Mouse (Mus musculus): Measurements from ENCODE around the gene Rhobtb3. TPM values are rescaled to one million over a fixed set of nuclear protein-coding genes. Genes with fewer than 3 reads are reported as not detected.
"Not testable (repeated sequence)": the region's sequence is repeated elsewhere in the genome, so short reads cannot be mapped to it uniquely, and the experiment has no call there.

Gene Rhobtb3
- polyA plus RNA-seq, 1 experiment from 2014 or later, result 33.4 TPM

- H3K27me3 ChIP-seq; H3K27ac ChIP-seq; H3K9me3 ChIP-seq; H3K4me2 ChIP-seq; ATAC-seq (ENCODE audit: insufficient number of reproducible peaks, low FRiP score, low TSS enrichment, low read depth); H3K9ac ChIP-seq; H3K4me1 ChIP-seq; H3K4me3 ChIP-seq: not testable (repeated sequence)
- WGBS, result 57% methylated on average over 7 of the region's 7 CpGs
- peaks cover 55% of the 10 kb centered on the region for H3K36me3 ChIP-seq
These were observed 67.5 kb downstream of the Rhobtb3 start for GRCm38 (mm10) chr13:75876188-75876587.

DNA sequence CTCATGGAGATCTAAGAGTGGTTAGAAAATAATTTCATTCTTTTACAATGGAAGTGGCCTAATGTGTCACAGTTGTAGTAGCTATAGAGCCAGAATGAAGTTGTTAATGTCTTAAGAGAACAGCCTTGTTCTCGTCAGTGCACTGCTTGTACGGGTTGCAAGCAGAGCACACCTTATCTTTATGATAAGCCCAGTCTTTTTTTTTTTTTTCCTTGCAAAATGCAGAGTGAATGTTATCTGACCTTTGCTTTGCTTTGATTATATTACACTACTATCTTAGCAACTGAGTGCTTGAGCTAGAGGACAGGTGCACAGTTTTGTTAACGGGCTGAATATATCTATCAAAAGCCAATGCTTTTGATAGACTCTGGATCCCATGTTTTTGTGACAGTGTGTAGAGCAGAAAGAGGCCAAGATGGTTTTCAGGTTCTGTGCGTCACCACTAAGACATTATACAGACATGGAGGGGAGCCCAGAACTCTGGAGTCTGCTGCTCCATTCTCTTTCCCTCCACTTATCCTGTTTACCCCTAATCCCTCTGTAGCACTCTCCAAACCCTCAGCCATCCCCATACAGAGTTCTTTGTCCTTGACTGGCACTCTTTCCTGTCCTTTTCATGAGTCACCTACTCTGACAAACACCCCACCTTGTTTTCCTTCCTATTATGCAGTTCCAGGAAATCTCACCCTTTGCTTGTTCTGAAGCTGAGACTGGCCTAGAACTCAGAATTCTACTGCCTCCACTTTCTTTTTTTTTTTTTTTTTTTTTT is 68.9 kb downstream of the Rhobtb3 start:
- Histone ChIP-seq H3K4me1 (no peaks in the 10 kb centered on the region), H3K36me3 (peaks cover 55% of the 10 kb centered on the region), H3K4me3 (no peak overlapping the region), H3K4me2 (no peak overlapping the region), H3K27ac (no peak overlapping the region), H3K27me3 (no peaks in the 10 kb centered on the region), H3K9me3 (no peaks in the 10 kb centered on the region), H3K9ac (no peak overlapping the region)
- ATAC-seq (ENCODE audit: insufficient number of reproducible peaks, low FRiP score, low TSS enrichment, low read depth), result no peak
- 94% methylated on average over 4 of the region's 4 CpGs for WGBS

GRCm38 (mm10) chr13:75867876-75868275 is 75.8 kb downstream of the Rhobtb3 start:
- 85% methylated on average over 2 of the region's 2 CpGs for WGBS
- no peak for ATAC-seq (ENCODE audit: insufficient number of reproducible peaks, low FRiP score, low TSS enrichment, low read depth)
- Histone ChIP-seq H3K27ac (no peak overlapping the region), H3K27me3 (no peaks in the 10 kb centered on the region), H3K4me2 (no peak overlapping the region), H3K9ac (no peak overlapping the region), H3K4me1 (no peaks in the 10 kb centered on the region), H3K4me3 (no peak overlapping the region), H3K9me3 (no peaks in the 10 kb centered on the region), H3K36me3 (peaks cover 17% of the 10 kb centered on the region)

- no peaks in the 10 kb centered on the region for H3K27me3 ChIP-seq
- H3K36me3 ChIP-seq, result peaks cover 7% of the 10 kb centered on the region
- ATAC-seq (ENCODE audit: insufficient number of reproducible peaks, low FRiP score, low TSS enrichment, low read depth), result no peak
- H3K4me1 ChIP-seq, result no peaks in the 10 kb centered on the region
- no peak overlapping the region for H3K9ac ChIP-seq
- H3K4me2 ChIP-seq, result no peak overlapping the region
- H3K4me3 ChIP-seq, result no peak overlapping the region
- no peaks in the 10 kb centered on the region for H3K9me3 ChIP-seq
- no peak overlapping the region for H3K27ac ChIP-seq
These were observed 78.1 kb downstream of the Rhobtb3 start for GRCm38 (mm10) chr13:75865486-75866184.

- no peak overlapping the region for H3K4me3 ChIP-seq
- no peak for ATAC-seq (ENCODE audit: insufficient number of reproducible peaks, low FRiP score, low TSS enrichment, low read depth)
- H3K36me3 ChIP-seq, result no peaks in the 10 kb centered on the region
- 58% methylated on average over 1 of the region's 1 CpGs for WGBS
- H3K4me1 ChIP-seq, result no peaks in the 10 kb centered on the region
- H3K9ac ChIP-seq, result no peak overlapping the region
- H3K27ac ChIP-seq, result no peak overlapping the region
- no peaks in the 10 kb centered on the region for H3K9me3 ChIP-seq
- H3K4me2 ChIP-seq, result no peak overlapping the region
- H3K27me3 ChIP-seq, result no peaks in the 10 kb centered on the region
These were observed 84.4 kb downstream of the Rhobtb3 start for GRCm38 (mm10) chr13:75859264-75859844.

DNA sequence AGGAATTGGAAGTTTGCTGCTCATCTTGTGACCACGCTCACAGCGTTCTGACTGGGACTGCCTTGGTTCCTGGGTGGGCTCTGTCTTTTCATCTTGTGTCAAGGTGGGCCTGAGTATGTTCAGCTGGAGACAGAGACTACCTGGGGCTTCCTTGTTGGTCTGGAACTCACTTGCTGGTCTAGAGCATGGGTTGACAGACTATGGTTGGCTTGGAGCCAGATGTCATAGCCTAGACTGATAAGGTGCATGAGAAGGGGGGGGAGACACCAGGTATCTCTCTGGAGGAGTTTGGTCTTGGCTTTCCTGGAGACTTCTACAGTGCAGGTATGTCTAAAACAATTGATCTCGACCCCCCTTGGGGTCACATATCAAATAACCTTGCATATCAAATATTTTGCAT is 90.6 kb downstream of the Rhobtb3 start:
- 89% methylated on average over 3 of the region's 3 CpGs for WGBS
- no peak overlapping the region for H3K4me3 ChIP-seq
- H3K27ac ChIP-seq, result no peak overlapping the region
- no peaks in the 10 kb centered on the region for H3K9me3 ChIP-seq
- ATAC-seq (ENCODE audit: insufficient number of reproducible peaks, low FRiP score, low TSS enrichment, low read depth), result no peak
- H3K36me3 ChIP-seq, result no peaks in the 10 kb centered on the region; the same call in 1 of the 2 replicates
- no peaks in the 10 kb centered on the region for H3K27me3 ChIP-seq
- H3K4me2 ChIP-seq, result no peak overlapping the region
- no peaks in the 10 kb centered on the region for H3K4me1 ChIP-seq
- H3K9ac ChIP-seq, result no peak overlapping the region

DNA sequence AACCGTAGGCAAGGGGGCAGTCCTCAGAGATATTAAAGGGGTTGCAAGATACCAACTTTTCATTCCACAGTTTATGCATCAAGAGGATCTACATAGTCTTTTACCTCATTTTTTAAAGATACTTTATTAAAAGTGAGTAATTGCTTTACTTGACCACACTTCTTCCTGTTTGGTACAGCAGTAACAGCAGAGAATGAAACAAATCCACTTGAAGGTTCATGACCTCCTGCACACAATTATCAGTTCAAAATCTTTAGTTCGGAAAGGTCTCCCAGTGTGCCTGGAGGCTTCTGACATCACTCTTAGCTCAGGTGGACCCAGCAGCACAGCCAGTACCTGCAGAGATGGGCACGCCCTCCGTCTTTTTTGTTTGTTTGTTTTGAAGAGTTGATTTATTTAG is 91.7 kb downstream of the Rhobtb3 start:
- Histone ChIP-seq H3K4me1 (no peaks in the 10 kb centered on the region), H3K4me3 (no peak overlapping the region), H3K36me3 (peaks cover 5% of the 10 kb centered on the region; the same call in 1 of the 2 replicates), H3K27me3 (no peaks in the 10 kb centered on the region), H3K27ac (no peak overlapping the region), H3K9me3 (no peaks in the 10 kb centered on the region), H3K4me2 (no peak overlapping the region), H3K9ac (no peak overlapping the region)
- no peak for ATAC-seq (ENCODE audit: insufficient number of reproducible peaks, low FRiP score, low TSS enrichment, low read depth)
- 82% methylated on average over 4 of the region's 4 CpGs for WGBS

DNA sequence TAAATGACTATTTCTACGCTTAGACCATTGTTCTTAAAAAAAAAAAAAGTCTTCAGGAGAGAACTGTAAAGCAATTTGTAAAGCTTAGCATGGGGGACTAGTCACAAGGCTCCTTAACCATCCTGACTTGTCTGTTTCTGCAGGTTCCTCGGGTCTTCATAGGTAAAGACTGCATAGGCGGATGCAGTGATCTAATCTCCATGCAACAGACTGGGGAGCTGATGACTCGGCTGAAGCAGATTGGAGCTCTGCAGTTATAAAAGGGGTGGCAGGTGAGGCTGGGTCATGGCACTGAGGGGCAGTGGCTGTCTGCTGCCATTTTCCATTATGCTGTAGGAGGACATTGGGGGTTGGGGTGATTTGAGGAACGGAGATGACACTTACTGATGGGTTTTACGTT is 96.7 kb downstream of the Rhobtb3 start:
- 85% methylated on average over 6 of the region's 6 CpGs for WGBS
- no peaks in the 10 kb centered on the region for H3K4me1 ChIP-seq

DNA sequence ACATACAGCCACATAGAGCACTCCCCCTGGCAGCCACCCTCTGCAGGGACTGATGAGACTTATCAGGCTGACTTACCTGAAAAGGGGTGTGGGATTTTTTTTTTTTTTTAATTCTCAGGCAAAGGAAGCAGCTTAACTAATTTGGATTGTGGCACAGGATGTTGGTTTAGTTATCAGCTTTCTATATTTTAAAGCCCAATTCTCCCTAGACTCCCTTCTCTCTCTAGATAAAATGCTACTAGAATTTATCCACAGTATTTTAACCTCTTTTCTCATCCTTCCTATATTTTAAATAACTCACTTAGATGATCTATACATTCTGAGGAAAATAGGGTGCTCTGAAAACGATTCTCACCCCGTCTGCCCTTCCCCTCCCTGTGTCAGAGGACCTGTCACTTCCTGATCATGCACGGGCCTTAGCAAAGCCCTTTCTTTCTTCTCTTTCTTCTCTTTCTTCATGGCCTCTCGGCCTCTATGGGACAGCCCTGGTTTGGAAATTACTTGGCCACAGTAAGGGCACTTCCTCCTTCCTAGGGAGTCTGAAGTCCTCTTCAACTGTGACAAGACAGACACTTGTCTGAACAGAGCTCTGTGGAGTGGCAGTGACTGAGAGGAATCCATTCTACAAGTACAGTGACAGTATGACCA is 98.1 kb downstream of the Rhobtb3 start:
- H3K4me2 ChIP-seq, result no peak overlapping the region
- WGBS, result 75% methylated on average over 4 of the region's 4 CpGs
- H3K4me3 ChIP-seq, result no peak overlapping the region
- H3K4me1 ChIP-seq, result peaks cover 5% of the 10 kb centered on the region
- ATAC-seq (ENCODE audit: insufficient number of reproducible peaks, low FRiP score, low TSS enrichment, low read depth), result no peak
- H3K9me3 ChIP-seq, result no peaks in the 10 kb centered on the region
- H3K27me3 ChIP-seq, result no peaks in the 10 kb centered on the region
- no peak overlapping the region for H3K9ac ChIP-seq
- H3K27ac ChIP-seq, result no peak overlapping the region
- peaks cover 5% of the 10 kb centered on the region; the same call in 1 of the 2 replicates for H3K36me3 ChIP-seq

More for the DNA sequence above, 96.7 kb downstream of the Rhobtb3 start:
- H3K4me3 ChIP-seq, result no peak overlapping the region
- no peak for ATAC-seq (ENCODE audit: insufficient number of reproducible peaks, low FRiP score, low TSS enrichment, low read depth)
- H3K27me3 ChIP-seq, result no peaks in the 10 kb centered on the region
- H3K9ac ChIP-seq, result no peak overlapping the region
- no peak overlapping the region for H3K4me2 ChIP-seq
- H3K36me3 ChIP-seq, result peaks cover 5% of the 10 kb centered on the region; the same call in 1 of the 2 replicates
- H3K9me3 ChIP-seq, result no peaks in the 10 kb centered on the region
- no peak overlapping the region for H3K27ac ChIP-seq

DNA sequence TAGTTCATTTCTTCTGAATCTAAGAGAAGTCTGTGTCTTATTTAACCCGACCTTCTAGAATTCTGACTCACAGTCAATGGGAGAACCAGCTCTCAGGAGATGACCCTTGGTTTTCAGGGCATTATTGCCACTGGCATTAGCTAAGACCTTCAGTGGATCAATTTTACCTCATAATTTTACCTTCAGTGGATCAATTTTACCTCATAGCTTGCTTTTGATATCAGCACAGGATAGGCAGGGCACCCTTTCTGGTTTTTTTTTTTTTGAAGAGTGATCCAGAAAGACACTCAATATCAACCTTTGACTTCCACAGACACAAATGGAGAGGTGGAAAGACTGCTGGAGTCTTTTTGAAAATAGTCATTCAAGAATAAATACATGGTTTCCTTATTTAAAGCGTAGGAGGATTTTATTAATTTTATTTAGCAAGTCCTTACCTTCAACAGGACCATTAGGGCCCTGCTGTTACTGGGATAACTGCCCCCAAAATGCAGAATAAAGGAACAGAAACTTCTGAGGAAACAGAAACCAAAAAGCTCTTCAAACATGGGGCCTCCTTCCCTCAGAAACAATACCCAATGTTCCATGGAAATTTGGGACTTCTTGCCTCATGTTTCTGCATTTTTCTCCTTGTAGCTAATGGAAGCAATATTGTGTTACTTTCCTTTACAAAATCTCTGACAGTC is 98.7 kb downstream of the Rhobtb3 start:
- no peak for ATAC-seq (ENCODE audit: insufficient number of reproducible peaks, low FRiP score, low TSS enrichment, low read depth)
- Histone ChIP-seq H3K9ac (no peak overlapping the region), H3K27ac (no peak overlapping the region), H3K27me3 (no peaks in the 10 kb centered on the region), H3K9me3 (no peaks in the 10 kb centered on the region), H3K36me3 (peaks cover 5% of the 10 kb centered on the region; the same call in 1 of the 2 replicates), H3K4me1 (peaks cover 10% of the 10 kb centered on the region), H3K4me3 (no peak overlapping the region), H3K4me2 (no peak overlapping the region)
- 87% methylated on average over 2 of the region's 2 CpGs for WGBS

GRCm38 (mm10) chr13:75843993-75844683 is 99.6 kb downstream of the Rhobtb3 start:
- Histone ChIP-seq H3K27ac (no peak overlapping the region), H3K4me2 (no peak overlapping the region), H3K9me3 (no peaks in the 10 kb centered on the region), H3K36me3 (peaks cover 5% of the 10 kb centered on the region; the same call in 1 of the 2 replicates), H3K4me1 (peaks cover 13% of the 10 kb centered on the region), H3K4me3 (no peak overlapping the region), H3K27me3 (no peaks in the 10 kb centered on the region), H3K9ac (no peak overlapping the region)
- ATAC-seq (ENCODE audit: insufficient number of reproducible peaks, low FRiP score, low TSS enrichment, low read depth), result no peak
- WGBS, result 80% methylated on average over 8 of the region's 8 CpGs
